ENCODE assay signal across 11 mouse cellular contexts in the genomic region with DNA sequence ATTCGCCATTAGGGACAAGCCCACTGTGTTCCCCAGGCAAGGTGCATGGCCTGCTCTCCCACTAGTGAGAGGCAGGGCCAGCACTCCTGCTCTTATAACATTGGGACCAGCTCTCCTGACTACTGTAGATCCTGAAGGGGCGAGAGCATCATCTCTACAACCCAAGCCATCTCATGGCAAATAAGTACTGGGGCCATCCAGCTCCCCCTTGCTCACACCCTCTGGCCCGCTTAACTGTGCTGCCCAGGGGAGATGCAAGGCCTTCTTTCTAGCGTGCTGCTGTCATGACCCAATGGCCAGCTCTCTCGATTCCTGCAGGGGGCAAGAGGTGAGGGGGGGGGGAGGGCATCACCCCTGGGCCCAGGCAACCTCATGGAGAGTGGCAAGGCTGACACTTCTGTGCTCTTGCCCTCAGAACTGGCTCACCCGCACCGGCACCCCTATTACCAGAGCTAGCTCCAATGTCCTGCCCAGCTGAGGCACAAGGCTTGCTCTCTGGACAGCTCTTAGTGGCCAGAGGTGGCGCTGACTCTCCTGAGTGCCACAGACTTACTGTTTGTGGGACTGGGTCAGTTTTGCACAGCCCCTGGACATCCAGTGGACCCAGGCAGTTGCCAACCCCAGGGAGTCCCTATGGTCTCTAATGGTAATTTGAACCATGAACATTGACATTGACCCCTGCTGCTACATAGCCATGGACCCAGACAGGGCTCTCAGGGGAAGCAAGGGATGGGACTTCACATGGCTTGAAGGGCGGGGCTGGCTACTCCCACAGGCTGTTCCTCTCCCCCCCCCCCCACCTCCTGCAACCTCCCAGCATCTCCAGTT.
DNase-seq lines count a peak whose midpoint lies in the region; ATAC-seq and TF ChIP-seq lines count a peak whose summit lies in the region.
"Had no signal": no experiment of that assay in that cellular context is flagged by ENCODE, and none has a peak within 500 bp of the region (broad histone marks: within the 10 kb centered on the region; RNA-seq: fewer than 3 reads in every experiment).

No protein-coding gene starts in this region.

- H3K4me1 ChIP-seq in kidney, embryonic 15.5 days, result no peaks in the 10 kb centered on the region
- no peaks in the 10 kb centered on the region for H3K4me1 ChIP-seq in kidney, adult 2 months (ENCODE audit: control insufficient read depth, insufficient read depth, low read length)
- H3K4me1 ChIP-seq in embryonic facial prominence, embryonic 14.5 days (ENCODE audit: control insufficient read depth, insufficient read depth, low read length), result no peaks in the 10 kb centered on the region
- H3K4me1 ChIP-seq in forebrain, embryonic 15.5 days, result peaks cover 13% of the 10 kb centered on the region
- H3K4me1 ChIP-seq in midbrain, embryonic 12.5 days, result peaks cover 8% of the 10 kb centered on the region; the same call in 1 of the 2 replicates

- H3K9me3 ChIP-seq in kidney, embryonic 15.5 days (replicated peaks), result no peaks in the 10 kb centered on the region
- H3K9me3 ChIP-seq in embryonic facial prominence, embryonic 14.5 days (ENCODE audit: control insufficient read depth, low read length), result no peaks in the 10 kb centered on the region
- H3K9me3 ChIP-seq in forebrain, embryonic 15.5 days, result no peaks in the 10 kb centered on the region
- H3K9me3 ChIP-seq in midbrain, embryonic 12.5 days, result no peaks in the 10 kb centered on the region

- no peak overlapping the region for H3K9ac ChIP-seq in kidney, embryonic 15.5 days
- H3K9ac ChIP-seq in embryonic facial prominence, embryonic 14.5 days (ENCODE audit: low read depth, low read length), result no peak overlapping the region
- no peak overlapping the region for H3K9ac ChIP-seq in forebrain, embryonic 15.5 days (replicated peaks)
- H3K9ac ChIP-seq in midbrain, embryonic 12.5 days (replicated peaks), result no peak overlapping the region

- TF ChIP-seq CTCF in kidney, adult 2 months (conservative IDR thresholded peaks at IDR 0.05; ENCODE audit: insufficient read depth, insufficient read length, low read depth, low read length), result no peak

- no peak for TF ChIP-seq POLR2A in kidney, adult 2 months (IDR thresholded peaks at IDR 0.05; ENCODE audit: low read depth, low read length)

- peak; percentile 60; the same call in 1 of the 2 replicates for ATAC-seq in kidney, embryonic 15.5 days (replicated peaks; ENCODE audit: low FRiP score)
- ATAC-seq in embryonic facial prominence, embryonic 14.5 days (ENCODE audit: low read depth), result 0 out of 2 replicates have a peak, but pooled peaks have one; percentile 15
- ATAC-seq in forebrain, embryonic 15.5 days (replicated peaks), result peak; percentile 40
- peak; percentile 55 for ATAC-seq in midbrain, embryonic 12.5 days (ENCODE audit: low FRiP score, low read depth)

- H3K27me3 ChIP-seq in kidney, embryonic 15.5 days, result no peaks in the 10 kb centered on the region
- no peaks in the 10 kb centered on the region for H3K27me3 ChIP-seq in kidney, adult 2 months (replicated peaks; ENCODE audit: control insufficient read depth, insufficient read depth, low read length)
- no peaks in the 10 kb centered on the region for H3K27me3 ChIP-seq in embryonic facial prominence, embryonic 14.5 days (replicated peaks; ENCODE audit: control insufficient read depth, insufficient read depth, low read length)
- H3K27me3 ChIP-seq in forebrain, embryonic 15.5 days, result no peaks in the 10 kb centered on the region
- H3K27me3 ChIP-seq in midbrain, embryonic 12.5 days, result no peaks in the 10 kb centered on the region

- WGBS in kidney, embryonic 15.5 days, result 80% methylated on average over 9 of the region's 9 CpGs
- WGBS in kidney, adult 2 months, result 82% methylated on average over 9 of the region's 9 CpGs
- 94% methylated on average over 7 of the region's 9 CpGs for WGBS in embryonic facial prominence, embryonic 14.5 days
- 88% methylated on average over 8 of the region's 9 CpGs for WGBS in forebrain, embryonic 15.5 days
- WGBS in midbrain, embryonic 12.5 days, result 83% methylated on average over 9 of the region's 9 CpGs

- H3K27ac ChIP-seq in kidney, embryonic 15.5 days, result no peak overlapping the region
- H3K27ac ChIP-seq in kidney, adult 2 months (ENCODE audit: insufficient read depth, low read depth, low read length), result no peak overlapping the region
- H3K27ac ChIP-seq in embryonic facial prominence, embryonic 14.5 days (replicated peaks; ENCODE audit: low read depth, low read length), result no peak overlapping the region
- peak overlapping the region; percentile 37; the same call in 1 of the 2 replicates for H3K27ac ChIP-seq in forebrain, embryonic 15.5 days (replicated peaks)
- no peak overlapping the region for H3K27ac ChIP-seq in midbrain, embryonic 12.5 days (replicated peaks)

- no peaks in the 10 kb centered on the region for H3K36me3 ChIP-seq in kidney, embryonic 15.5 days
- no peaks in the 10 kb centered on the region for H3K36me3 ChIP-seq in kidney, adult 2 months (ENCODE audit: control insufficient read depth, insufficient read depth, low read length)
- H3K36me3 ChIP-seq in embryonic facial prominence, embryonic 14.5 days (ENCODE audit: control insufficient read depth, insufficient read depth, low read length), result no peaks in the 10 kb centered on the region
- H3K36me3 ChIP-seq in forebrain, embryonic 15.5 days, result no peaks in the 10 kb centered on the region
- no peaks in the 10 kb centered on the region for H3K36me3 ChIP-seq in midbrain, embryonic 12.5 days

- no peak overlapping the region for H3K4me2 ChIP-seq in kidney, embryonic 15.5 days
- no peak overlapping the region for H3K4me2 ChIP-seq in embryonic facial prominence, embryonic 14.5 days (ENCODE audit: low read depth, low read length)
- H3K4me2 ChIP-seq in forebrain, embryonic 15.5 days (replicated peaks), result no peak overlapping the region
- 0 out of 2 replicates have a peak overlapping the region, but pooled peaks have one; percentile 6 for H3K4me2 ChIP-seq in midbrain, embryonic 12.5 days (replicated peaks)
- H3K4me2 ChIP-seq: heart, embryonic 11.5 days had no signal

- no peak for DNase-seq in kidney, adult 2 months
- no peak for DNase-seq in embryonic facial prominence, embryonic 14.5 days (ENCODE audit: low spot score)
- no peak for DNase-seq in frontal cortex, postnatal 10 days (ENCODE audit: low spot score in 2 of 2)
- DNase-seq in adrenal gland, postnatal 25 days, result no peak
- DNase-seq: heart, postnatal 4 days; kidney, adult 9 months; thymus, postnatal 25 days had no signal

- H3K4me3 ChIP-seq in kidney, embryonic 15.5 days (replicated peaks), result no peak overlapping the region
- no peak overlapping the region for H3K4me3 ChIP-seq in kidney, adult 2 months (ENCODE audit: insufficient read depth, low read depth, low read length)
- no peak overlapping the region for H3K4me3 ChIP-seq in embryonic facial prominence, embryonic 14.5 days (ENCODE audit: low read depth, low read length)
- H3K4me3 ChIP-seq in forebrain, embryonic 15.5 days, result no peak overlapping the region
- no peak overlapping the region for H3K4me3 ChIP-seq in midbrain, embryonic 12.5 days
